Mouse (Mus musculus) adrenal gland, postnatal 4 days (tissue): ENCODE measurements around the gene Shisa3. TPM values are rescaled to one million over a fixed set of nuclear protein-coding genes. Genes with fewer than 3 reads are reported as not detected.

Experiments
- DNase-seq, 2 experiments: peaks; one replicate each; pipeline ENCODE4 v3.0.0; 2021 to 2022; ENCODE audit warnings: low spot score in 2 of 2, mixed read lengths in 2 of 2
- total RNA-seq, 2 experiments: library from RNA; stranded (reverse); gene quantifications; 2 replicates each; pipeline ENCODE4 v1.2.3; 2021

The Shisa3 gene
- total RNA-seq, 2 experiments from 2014 or later, result 3.5 to 13.1 TPM

- no peak for DNase-seq
These were observed 25.6 kb downstream of the Shisa3 start for GRCm38 (mm10) chr5:67633138-67633782.

DNA sequence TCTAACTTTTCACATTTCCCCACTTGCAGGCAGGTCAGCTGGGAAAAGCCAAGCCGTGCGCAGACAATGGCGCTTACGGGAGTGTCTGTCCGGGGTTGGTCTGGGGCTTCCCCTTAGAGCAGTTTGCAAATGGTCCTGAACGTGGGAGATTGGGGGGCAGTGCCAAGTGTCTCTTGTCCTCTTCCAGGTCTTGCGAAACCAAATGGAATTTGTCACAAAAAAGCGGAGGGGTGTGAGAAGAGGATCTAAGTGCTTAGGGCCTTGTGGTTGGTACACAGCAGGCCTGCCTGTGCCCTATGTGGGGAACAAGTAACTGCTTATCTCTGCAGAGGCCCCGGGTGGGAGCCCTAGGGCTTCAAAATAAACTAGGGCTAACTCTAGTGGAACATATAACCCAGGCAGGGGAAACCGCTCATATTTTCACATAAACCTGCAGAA is 26.2 kb downstream of the Shisa3 start:
- DNase-seq, result no peak

DNA sequence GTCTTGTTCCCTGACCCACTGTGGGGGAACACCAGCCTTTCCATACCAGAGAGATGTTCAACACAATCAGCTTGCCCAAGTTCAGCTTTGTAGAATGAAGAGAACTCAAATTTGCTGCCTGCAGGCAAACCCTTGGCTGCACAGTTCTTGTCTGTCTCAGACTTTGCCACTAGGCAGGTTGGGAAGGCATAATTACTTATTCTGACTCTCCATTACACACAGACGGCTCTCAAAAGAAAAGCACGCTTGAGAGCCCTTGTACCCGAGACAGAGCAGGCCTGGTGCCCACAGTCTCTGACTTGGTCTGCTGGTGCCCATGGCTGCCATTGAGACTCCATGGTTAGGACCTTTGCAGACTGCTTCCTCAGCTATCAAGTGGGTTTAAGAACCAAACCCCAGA is 26.7 kb downstream of the Shisa3 start:
- no peak for DNase-seq

DNA sequence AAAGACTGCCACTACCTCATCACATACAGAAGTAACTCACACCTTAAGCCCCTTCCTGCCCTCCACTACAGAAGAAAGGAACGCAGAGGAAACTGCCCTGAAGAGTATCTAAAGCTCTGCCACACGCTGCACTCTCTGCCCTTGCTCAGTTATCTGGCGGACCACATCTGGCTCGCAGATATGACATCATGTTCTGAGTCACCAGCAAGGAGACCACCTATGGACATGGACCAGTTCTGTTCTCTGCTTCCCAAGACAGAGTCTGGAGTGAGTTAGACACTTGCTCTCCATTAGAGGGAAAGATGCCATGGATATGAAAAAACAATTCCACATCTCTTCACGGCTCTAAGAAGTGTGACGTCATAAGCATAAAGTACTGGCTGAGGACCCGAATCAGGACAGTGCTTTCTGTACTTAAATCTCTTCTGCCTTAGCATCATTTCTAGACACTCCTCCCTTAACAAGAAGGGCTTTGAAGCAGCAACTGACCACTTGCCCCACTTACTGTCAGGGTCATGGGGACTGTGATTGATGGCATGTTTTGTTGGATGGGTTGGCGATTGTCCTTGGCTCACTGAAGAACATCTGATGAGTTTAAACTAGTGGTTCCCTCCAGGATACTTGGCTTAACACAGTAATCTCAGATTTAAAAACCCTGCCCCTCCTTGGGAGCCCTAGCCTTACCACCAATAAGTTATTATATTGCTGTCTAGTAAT is 33.1 kb downstream of the Shisa3 start:
- no peak for DNase-seq

DNA sequence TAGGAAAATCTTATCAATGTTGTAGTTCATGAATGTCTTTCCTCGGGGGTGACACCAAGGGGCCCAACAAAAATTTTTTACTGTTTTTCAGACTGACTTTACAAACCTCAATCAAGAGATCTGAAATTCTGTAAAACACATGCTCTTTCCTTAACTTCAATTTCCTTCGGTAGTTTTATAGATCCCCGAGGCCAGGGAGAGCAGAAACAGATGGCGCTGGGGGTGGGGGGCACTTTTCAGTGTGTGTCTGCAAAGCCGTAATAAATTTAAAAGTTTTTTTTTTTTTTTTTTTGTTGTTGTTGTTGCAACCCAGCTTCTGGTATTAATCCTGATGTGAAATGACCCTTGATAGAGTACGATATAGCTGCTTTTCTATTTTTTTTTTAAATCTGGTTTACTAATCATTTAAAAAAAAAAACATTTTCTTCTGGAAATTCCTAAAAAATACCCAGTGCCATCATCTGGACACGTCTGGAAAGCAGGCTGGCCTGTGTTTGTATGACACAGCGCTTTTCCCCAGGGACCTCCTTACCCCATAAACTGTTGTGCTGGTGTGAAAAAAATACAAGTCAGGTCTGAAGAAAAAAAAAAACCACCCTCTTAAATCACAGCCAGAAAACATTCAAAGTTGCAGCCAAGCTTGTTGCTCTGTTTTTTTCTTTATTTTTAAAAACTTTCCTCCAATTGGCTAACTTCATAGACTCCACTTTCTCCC is 33.9 kb downstream of the Shisa3 start:
- no peak for DNase-seq

DNA sequence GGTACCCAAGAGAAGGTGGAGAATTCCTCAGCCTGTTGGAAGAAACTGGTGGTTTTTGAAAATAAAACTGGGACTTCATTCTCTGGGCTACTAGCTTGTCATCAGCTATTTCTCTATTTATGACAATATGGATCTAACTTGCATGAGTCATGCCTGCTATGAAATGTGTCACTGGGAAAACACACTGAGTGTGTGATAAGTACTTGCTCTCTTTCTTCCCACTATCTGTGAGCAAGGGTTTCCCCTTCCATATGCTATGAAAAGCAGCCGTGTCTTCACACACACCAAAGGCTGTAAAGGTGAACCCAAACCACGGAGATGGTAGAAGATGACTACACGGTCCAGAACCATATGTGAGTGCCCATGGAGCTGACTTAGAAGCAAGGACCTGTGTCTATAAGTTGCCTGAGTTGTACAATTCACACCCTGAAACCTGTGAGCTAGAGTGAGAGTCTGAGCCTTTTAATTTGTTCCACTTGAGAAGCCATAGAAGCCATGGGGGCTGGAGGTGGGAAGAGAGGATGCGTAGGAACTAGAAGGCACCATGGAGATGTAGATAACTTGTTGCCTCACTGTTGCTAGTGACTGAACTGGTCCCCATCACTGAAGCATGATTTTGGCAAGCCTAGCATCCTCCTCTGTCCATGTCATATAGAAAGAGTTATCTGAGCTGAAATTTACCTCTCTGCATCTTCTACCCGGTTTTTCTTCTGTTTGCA is 36.0 kb downstream of the Shisa3 start:
- no peak for DNase-seq

DNA sequence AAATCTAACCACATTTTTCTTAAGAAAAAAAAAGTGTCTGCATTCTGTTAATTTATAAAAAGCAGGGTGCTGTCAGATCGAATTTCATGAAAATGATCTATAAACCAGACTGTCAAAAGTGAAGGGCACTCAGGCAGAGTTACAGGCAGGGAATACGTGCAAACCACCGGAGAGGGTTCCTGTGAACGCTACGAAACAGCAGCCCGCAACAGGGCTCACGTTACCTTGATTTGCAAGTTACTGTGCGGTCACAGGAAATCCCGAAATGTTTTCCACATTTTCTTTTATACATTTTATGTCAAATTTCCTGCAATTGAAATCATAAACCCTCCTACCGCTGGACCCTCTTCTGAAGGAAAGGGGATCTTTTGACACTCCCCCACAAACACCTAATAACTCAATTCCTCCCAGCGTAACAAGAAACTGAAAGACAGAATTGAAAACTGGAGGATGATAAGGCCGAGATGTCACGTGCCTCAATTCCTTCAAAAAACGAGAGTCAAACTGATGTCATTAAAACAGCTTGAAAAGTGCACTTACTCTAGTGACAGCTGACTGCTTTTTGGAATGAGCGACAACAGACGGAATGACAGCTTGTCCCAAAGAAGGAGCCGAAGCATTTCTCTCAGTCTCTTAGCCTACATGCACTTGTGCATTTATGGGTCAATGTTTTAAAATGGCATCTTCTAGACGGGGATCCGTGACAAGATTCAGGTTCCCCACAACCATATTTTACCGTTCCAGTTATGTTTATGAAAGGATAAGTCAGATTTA is 39.3 kb downstream of the Shisa3 start:
- no peak for DNase-seq

- no peak for DNase-seq
These were observed 39.9 kb downstream of the Shisa3 start for GRCm38 (mm10) chr5:67647568-67647967.

DNA sequence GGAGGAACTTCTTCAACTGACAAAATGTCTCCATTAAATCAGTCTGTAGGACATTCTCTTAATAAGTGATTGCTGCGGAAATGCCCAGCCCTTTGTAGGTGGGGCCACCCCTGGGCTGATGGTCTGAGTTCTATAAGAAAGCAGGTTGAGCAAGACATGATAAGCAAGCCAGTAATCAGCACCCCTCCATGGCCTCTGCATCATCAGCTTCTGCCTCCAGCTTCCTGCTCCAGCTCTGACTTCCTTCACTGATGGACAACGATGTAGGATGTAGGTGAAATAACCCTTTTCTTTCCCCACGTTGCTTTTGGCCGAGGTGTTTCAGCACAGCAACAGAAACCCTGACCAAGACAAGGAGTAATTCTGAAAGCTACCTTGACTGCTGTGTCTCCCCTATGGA is 41.5 kb downstream of the Shisa3 start:
- DNase-seq, result no peak

DNA sequence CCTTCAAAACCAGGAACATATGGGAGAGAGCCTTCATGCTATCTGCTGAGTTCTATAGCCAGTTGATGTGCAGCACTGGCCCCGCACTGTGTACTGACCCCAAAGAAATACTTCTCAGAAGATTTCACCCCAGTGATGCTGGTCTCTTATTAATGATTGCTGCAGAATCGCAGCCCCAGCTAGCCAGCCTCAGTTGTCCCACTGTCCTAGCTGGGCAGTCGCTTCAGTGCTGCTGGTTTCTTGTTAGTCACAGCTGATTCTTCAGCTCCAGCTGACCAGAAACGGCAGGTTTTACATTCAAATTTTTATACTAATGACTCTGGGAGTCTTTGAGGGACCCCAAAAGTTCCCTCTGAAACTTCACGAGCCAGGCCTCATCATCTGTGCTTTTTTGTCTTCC is 42.3 kb downstream of the Shisa3 start:
- no peak for DNase-seq

DNA sequence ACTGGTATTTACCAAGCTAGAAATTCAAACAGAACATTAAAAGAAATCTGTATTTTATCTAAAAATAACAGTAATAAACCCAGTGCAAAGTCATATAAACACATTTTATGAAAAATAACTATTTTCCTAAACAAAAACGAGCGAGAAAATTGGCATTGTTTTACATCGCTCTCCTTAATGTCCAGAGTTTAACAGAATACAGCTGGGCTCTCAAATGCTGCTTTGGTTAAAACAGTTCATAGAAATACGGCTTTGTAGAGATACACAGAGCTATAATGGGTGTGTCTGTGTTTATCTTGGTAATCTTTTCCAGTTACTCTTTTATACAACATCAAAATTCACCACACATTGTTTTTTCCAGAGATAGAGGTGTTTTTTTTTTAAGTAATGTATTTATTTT is 44.8 kb downstream of the Shisa3 start:
- no peak for DNase-seq

- no peak for DNase-seq
These were observed 45.9 kb downstream of the Shisa3 start for GRCm38 (mm10) chr5:67653543-67653942.

- DNase-seq, result no peak
These were observed 46.9 kb downstream of the Shisa3 start for GRCm38 (mm10) chr5:67654572-67654971.

- DNase-seq, result no peak
These were observed 48.2 kb downstream of the Shisa3 start for GRCm38 (mm10) chr5:67655696-67656519.

GRCm38 (mm10) chr5:67656821-67657259 is 49.2 kb downstream of the Shisa3 start:
- DNase-seq, result no peak

DNA sequence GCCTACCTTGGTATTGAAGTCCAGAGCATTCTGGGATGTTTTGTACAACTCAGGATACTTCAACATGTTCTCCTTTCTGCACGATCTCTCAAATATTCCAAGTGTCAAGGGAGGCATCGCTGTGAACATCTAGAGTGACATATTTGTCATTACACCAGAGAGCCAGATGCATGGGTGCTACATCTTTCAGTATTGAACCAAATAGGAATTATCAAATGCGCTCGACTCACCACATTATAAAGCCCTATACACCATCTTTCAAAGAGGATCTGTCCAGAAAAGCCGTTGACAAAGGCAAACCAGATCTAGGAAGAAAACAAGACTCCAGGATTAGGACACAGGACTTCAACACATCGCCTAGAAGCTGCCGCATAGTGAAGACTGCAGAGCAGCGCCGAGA is 52.2 kb downstream of the Shisa3 start:
- DNase-seq, result no peak

- no peak for DNase-seq
These were observed 55.0 kb downstream of the Shisa3 start for GRCm38 (mm10) chr5:67662715-67663114.

DNA sequence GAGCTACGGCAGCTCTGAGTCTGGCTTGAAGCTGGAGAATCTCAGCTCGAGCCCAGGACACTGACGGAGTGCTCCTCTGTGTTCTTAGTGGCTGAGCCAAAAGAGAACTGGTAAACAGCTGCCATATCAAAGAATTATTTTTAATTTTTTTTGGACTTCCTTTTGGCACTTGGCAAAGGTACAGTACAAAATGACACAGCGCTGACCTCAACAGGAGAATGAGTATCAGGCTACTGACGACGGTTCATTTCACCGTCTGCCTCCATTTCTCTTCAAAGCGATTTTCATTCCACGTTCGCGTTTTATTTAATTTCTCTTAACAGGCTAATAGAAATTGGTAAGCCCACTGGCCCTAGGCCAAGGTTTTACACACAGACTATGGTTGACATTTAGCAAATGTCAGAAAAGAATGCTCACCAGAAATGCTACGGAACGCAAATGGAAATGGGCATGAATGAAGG is 61.8 kb downstream of the Shisa3 start:
- DNase-seq, result no peak

DNA sequence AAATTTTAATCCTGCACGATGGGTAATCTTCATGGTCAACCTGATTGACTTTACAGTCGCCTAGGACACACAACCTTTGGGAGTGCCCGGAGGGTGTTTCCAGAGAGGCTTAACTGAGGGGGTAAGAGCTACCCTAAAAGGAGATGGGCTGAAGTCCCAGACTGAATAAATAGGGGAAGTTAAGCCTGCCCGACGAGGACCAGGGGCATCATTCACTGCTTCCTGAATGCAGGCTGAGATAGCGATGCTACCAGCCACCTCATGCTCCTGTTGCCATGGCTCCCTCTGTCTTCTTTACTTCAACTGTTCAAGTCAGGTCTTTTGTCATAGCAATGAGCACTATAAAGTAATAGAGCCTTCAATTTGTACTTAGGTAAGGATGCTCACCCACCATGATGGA is 62.5 kb downstream of the Shisa3 start:
- no peak for DNase-seq

- no peak for DNase-seq
These were observed 65.3 kb downstream of the Shisa3 start for GRCm38 (mm10) chr5:67673008-67673407.
